Mouse (Mus musculus) neutrophil, adult 5-6 weeks (primary cell): Measurements from ENCODE around the gene Tgm2. TPM values are rescaled to one million over a fixed set of nuclear protein-coding genes. Genes with fewer than 3 reads are reported as not detected.

Experiments used
- ATAC-seq: fragments of 151-379, 151-347 bp; 2 replicates; pipeline ENCODE4 v1.8.0; 2017; ENCODE audit warnings: mild to moderate bottlenecking, moderate TSS enrichment; ENCODE audit not compliant: insufficient number of reproducible peaks, poor library complexity, low FRiP score, severe bottlenecking; ENCODE audit errors: extremely low read depth
- total RNA-seq: library from RNA; stranded (forward); fragments of 200-1000 nt; gene quantifications from 2 replicates; pipeline ENCODE4 v1.2.3, GENCODE M21; 2017

Tgm2 gene
- total RNA-seq, 1 experiment from 2014 or later: 20.3 TPM

DNA sequence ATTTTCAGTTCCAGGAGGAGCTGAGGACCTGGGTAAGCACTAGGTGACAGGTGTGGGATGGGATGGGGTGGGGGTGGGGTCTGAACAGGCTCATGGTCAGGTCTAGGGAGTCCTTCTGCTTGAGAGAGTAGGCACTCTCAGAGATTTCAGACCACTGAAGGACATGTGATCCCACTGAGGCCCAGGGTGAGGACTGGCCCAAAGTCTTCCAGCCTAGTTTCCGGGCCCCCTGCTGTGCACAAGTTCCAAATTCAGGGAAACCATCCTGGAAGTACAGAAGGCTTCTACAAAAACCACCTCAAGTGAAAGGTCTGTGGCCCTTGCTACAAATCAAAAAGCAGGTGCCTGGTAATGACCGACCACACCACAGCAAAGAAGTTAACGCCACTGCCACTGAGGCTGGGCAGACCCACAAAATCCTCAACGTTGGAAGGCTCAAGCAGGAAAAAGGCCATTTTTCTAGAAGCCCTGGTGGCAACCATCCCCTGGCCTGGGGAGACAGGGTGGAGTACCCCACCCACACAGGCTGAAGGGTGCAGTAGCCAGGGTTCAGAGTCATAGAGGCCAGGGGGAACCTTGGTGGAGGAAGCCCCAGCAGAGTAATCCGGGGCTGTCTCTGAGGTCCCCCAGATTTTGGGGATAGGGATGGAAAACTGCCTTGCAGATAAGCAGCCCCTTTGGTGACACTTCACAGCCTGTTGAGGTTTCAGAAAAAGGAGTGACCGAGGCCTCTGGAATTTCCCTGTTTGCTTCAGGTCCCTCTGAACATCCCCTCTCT is 1.3 kb downstream of the Tgm2 start:
- no peak for ATAC-seq

DNA sequence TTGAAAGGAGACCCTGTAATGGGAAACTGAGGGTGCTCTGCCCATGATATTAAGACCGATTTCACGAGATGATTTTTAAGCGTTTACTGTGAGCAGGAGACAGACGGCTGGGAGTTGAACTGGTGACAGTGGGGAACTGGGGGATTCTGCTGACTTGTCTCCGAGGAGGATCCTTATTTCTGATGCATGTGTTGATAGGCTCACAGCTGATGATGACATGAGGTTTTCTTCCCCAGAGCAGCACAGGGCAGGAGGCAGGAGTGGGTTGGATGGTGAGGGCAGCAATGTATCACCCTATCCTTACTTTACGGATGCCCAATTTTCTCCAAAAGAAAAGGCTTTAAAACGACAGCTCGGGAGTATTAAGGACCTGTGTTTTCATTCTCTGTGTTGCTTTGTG is 2.0 kb downstream of the Tgm2 start:
- no peak for ATAC-seq

GRCm38 (mm10) chr2:158143816-158144215 is 2.4 kb downstream of the Tgm2 start:
- no peak for ATAC-seq

- ATAC-seq: no peak
Measured at GRCm38 (mm10) chr2:158142981-158143380, 3.3 kb downstream of the Tgm2 start.

DNA sequence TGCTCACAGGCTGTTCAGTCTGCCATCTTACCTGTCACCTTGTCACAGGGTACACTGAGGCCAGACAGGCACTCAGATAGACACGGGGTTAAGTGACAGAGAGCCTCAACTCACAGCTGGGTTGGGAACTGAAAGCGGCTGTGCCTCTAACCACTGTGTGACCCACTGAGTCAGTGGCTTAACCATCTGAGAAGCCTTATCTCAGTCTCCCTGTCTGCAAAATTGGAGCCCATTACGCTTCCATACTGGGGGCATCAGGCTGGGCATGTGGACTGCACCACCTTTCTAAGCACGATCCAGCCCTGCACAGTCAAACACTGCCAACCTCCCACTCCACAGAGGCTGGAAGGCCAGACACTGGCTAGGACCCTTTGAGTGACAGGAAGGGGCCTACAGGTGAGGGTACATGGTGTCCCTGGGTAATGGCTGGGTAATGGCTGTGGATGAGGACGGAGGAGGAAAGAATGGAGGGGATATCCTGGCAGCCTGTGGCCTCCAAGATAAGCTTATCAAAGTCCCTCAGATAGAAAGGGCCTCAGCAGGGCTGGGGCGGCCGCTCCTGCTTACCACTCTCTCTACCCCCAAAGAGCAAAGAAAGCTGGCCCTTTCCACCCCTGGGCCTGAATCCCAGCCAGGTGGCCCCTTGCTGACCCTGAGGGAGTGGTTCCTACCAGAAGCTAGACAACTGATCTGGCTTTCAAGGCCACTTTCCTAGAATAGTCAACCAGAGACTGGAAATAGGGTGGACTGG is 4.4 kb downstream of the Tgm2 start:
- ATAC-seq: no peak

- no peak for ATAC-seq
Measured at GRCm38 (mm10) chr2:158141271-158141670, 5.0 kb downstream of the Tgm2 start.

GRCm38 (mm10) chr2:158140664-158141063 is 5.6 kb downstream of the Tgm2 start:
- no peak for ATAC-seq

- ATAC-seq: no peak
Measured at GRCm38 (mm10) chr2:158139628-158140027, 6.6 kb downstream of the Tgm2 start.

DNA sequence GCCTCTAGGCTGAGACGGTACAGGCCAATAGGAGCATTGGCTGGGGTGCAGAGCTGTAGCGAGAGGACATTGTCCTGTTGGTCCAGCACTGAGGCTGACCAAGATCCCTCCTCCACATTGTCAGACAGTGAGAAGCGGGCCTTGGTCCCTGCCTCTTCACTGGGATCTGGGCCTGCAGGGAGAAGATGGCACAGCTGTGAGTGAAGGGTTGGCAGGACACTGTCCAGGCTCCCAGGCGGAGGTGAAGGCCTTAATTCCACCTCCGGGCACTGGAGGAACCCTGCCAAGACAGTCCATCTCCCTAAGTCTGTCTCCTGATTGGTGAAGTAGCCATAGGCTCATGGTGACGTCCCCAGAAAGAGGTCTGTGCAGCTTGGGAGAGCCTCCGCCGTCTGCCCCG is 7.5 kb downstream of the Tgm2 start:
- ATAC-seq: no peak

DNA sequence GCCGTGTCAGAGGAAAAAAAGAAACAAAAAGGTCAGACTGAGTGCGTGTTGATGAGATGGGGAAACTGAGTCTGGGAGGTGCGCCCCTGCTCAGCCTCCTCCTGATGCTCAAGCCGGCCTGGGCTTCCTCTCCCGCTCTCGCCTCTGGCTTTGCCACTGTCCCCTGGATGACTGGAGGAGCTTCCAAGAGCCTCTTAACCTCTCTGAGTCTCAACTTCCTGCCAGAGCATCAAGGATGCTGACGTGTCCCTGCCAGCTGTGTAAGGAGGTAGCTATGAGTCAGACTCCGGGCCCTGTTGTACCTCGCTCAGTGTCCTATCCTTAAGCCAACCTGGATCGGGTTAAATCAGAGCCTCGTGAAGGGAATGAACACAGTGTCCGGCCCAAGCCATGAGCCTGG is 8.5 kb downstream of the Tgm2 start:
- no peak for ATAC-seq

DNA sequence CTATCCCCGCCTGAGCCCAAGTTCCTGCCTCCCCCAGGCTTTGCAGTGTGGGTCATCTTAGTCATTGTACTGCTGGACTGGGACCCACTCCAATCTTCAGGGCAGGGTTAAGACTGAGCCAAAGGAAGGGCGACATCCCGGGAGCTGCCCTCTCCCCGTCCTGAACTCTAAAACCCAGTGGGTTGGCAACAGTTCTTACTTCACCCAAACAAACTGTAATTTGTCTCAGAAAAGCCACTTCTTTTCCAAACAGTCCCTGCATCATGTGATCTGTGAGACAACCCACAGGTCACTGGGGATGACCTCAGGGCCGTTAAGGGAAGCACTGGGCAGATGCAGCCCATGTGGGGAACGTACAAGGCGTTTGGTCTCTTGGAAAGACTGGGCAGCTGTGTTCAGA is 10.0 kb downstream of the Tgm2 start:
- ATAC-seq: no peak

DNA sequence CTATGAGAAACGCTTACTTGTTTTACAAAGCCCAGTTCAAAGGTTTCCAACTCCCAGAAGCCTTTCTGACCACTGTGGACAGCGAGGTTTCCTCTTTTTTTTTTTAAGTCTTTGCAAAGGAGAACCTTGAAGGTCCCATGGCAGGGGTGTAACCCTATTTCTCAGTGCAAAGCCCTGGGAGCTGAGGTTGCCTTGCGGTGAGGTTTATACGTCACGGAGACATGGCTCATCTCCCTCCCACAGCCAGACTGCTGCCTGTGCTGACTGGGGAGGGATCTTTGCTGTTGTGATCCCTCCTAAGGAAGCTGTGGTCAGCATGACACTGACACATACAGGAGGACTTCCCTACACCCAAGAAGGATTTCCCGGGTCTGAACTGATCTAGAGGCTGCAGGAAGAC is 13.2 kb downstream of the Tgm2 start:
- peak; percentile 91 for ATAC-seq

GRCm38 (mm10) chr2:158132320-158132719 is 13.9 kb downstream of the Tgm2 start:
- ATAC-seq: no peak

GRCm38 (mm10) chr2:158131197-158131835 is 14.9 kb downstream of the Tgm2 start:
- no peak for ATAC-seq

- ATAC-seq: no peak
Measured at GRCm38 (mm10) chr2:158130391-158130986, 15.7 kb downstream of the Tgm2 start.

GRCm38 (mm10) chr2:158129291-158130002 is 16.8 kb downstream of the Tgm2 start:
- ATAC-seq: no peak

DNA sequence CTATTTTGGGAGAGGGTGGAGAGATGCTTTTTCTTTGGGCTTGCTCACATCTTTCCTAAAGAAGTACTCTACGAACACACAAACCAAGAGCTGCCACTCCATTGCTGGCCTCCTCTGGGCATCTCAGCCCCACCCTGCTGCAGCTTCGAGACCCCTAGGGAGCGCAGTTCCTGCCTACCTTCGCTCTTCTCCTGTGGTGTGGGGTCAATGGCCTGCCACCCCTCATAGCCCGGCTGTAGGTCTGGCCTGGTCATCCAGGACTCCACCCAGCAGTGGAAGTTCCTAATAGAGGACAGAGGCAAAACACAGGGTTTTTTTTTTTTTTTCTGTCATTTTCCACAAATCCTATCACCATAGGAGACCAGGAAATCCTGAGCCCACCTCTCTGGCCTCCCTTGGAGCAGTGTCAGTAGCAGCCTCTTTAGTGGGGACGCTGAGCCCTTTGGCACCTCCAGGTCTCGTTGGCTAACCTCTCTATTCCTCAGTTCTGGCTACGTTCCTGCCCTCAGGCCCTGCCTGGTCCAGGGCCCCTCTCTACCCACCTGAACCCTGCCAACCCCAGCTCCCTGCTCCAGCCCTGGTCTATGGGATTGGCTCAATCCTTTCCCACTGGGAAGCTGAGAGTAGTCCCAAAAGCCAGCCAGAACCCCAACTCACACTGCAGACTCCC is 17.6 kb downstream of the Tgm2 start:
- no peak for ATAC-seq

DNA sequence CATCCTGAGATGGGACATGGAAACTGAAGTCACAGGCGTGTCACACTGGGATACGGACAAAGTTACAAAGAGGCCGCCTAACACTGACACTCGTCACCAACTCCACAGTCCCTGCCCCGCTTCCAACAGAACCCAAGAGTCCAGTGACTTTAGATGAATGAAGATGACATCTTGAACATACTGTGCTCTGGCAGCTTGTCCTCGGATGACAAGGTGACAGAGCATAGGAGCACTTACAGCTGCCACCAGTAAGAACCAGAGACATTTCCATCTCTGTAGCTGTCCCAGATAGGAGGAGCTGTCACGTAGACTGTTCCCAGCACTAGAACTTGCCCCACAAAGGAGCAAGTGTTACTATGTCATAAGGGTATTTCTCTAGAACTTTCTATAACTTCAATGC is 18.4 kb downstream of the Tgm2 start:
- no peak for ATAC-seq

DNA sequence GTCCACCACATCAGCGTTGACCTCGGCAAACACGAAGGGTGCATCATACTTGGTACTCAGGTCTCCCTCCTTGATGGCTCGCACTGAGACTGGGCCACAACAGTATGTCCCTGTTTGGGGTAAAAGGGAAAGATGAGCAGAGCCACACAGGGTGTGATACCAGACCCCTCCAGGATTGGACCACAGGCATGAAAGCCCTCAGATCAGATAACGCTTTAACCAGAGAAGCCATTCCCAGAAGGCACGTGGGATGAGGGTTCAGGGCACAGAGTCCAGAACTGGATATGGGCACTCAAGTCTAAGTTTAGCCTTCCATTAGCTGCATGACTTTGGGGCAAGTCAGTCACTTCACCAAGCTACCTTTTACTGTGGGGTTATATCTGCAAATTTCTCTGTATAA is 19.0 kb downstream of the Tgm2 start:
- ATAC-seq: no peak
